Mouse (Mus musculus) lung, adult 10 weeks (tissue): ENCODE data around the gene Psmc6. TPM values are rescaled to one million over a fixed set of nuclear protein-coding genes. Genes with fewer than 3 reads are reported as not detected.

ENCODE experiments used
- polyA plus RNA-seq: library from polyadenylated mRNA; stranded (reverse); fragments of 350-450 nt; fragmentation: Illumina TruSeq; extraction: RNeasy Lipid Tissue Mini Kit (QIAGEN cat#74804); gene quantifications from one replicate; pipeline ENCODE4 v1.2.3, GENCODE M21; 2014; ENCODE audit warnings: low read depth, low replicate concordance; ENCODE audit not compliant: insufficient read depth

The Psmc6 gene
- polyA plus RNA-seq, result 78.4 TPM

GRCm38 (mm10) chr14:45329589-45330181 lies at the start of gene Psmc6:
Psmc6 (plus strand) TSS chr14:45329788.

DNA sequence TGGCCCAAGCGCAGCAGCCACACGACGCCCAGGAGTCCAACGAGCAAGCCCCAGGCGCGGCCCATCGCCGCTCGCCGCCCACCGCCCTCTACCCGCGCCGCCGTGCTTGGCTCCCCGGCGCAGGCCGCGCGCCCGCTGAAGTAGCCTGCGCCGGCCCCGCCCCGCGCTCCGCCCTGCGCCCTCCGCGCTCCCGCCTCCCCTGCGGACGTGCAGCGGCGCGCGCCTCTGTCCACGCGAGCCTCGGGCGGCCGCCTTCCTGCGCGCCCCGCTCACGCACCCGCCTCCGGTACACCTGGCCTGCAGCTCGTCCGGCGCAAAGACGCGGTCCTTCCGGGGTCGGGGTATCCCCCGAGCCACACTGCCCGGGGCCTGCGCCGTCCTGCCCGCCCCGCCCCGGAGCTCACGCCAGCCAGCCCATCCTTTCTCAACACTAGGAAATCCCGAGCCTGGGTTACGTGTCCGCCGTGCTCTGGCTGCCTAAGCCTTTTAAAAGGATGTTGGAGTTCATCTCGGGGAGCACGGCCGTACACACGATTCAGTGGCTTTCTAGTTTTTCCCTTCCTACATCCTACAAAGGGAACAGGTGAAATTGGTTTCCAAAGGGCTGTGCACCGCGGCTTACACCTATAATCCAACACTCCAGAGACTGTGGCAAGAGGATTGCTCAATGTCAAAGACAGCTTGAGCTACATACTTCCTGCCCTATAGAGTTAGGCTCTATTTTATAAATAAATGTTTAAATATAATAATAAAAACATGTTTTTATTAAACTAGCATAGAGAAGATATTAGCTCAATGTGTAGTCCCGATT lies 11.0 kb upstream of the Psmc6 start, which contains the start of gene Ero1l:
Gene Ero1l, minus strand, starts transcription at position 346 of the 811 bp plus-strand sequence.

GRCm38 (mm10) chr14:45350931-45351859 lies 21.6 kb downstream of the Psmc6 start, which contains the start of gene Styx:
Styx (plus strand) TSS chr14:45351093.

Other genes starting within 250 kb of the Psmc6 start
- 0.59 TPM for gene Gpr137c, start 110.1 kb upstream of the Psmc6 start, polyA plus RNA-seq
- 9.2 TPM for gene Txndc16, start 109.5 kb upstream of the Psmc6 start, polyA plus RNA-seq
- gene Ero1l, start 11.0 kb upstream of the Psmc6 start, polyA plus RNA-seq, result 17.1 TPM
- 7.8 TPM for gene Styx, start 21.3 kb downstream of the Psmc6 start, polyA plus RNA-seq
- 18.4 TPM for gene Gnpnat1, start 75.1 kb downstream of the Psmc6 start, polyA plus RNA-seq
- 115 TPM for gene Fermt2, start 200.3 kb downstream of the Psmc6 start, polyA plus RNA-seq